Mouse (Mus musculus): ENCODE measurements at regions not wholly inside any gene's neighbourhood (a gene's known extent, or its start where the extent isn't known, plus 50 kb on each side); places are given as distances from the start of the nearest gene placed in this dataset.

GRCm38 (mm10) chr2:148217136-148217535 lies 170.4 kb upstream of the Foxa2 start:
- TF ChIP-seq CTCF (IDR thresholded peaks at IDR 0.05; ENCODE audit: extremely low read depth, insufficient read length, insufficient replicate concordance, low read depth, low read length) (no peak), POLR2A (IDR thresholded peaks at IDR 0.05; ENCODE audit: low read depth, low read length) (no peak)
